Mouse (Mus musculus): ENCODE measurements at regions not wholly inside any gene's neighbourhood (a gene's known extent, or its start where the extent isn't known, plus 50 kb on each side); places are given as distances from the start of the nearest gene placed in this dataset.
A peak's percentile ranks its signal among the peaks of the same experiment; 100 is the strongest.

GRCm38 (mm10) chr4:94106941-94107340 lies 449.4 kb upstream of the Gm10306 start:
- WGBS, result 78% methylated on average over 4 of the region's 4 CpGs
- H3K27me3 ChIP-seq, result no peaks in the 10 kb centered on the region
- H3K4me1 ChIP-seq (replicated peaks), result no peaks in the 10 kb centered on the region
- no peak overlapping the region for H3K4me2 ChIP-seq
- H3K27ac ChIP-seq, result no peak overlapping the region
- no peak for ATAC-seq (ENCODE audit: insufficient number of reproducible peaks, insufficient read depth, low FRiP score, low TSS enrichment, low read depth)
- no peak overlapping the region for H3K9ac ChIP-seq (replicated peaks)
- H3K9me3 ChIP-seq, result no peaks in the 10 kb centered on the region
- no peaks in the 10 kb centered on the region for H3K36me3 ChIP-seq
- no peak overlapping the region for H3K4me3 ChIP-seq (replicated peaks)

- no peak overlapping the region for H3K4me2 ChIP-seq
- no peaks in the 10 kb centered on the region for H3K36me3 ChIP-seq
- H3K27me3 ChIP-seq, result no peaks in the 10 kb centered on the region
- 86% methylated on average over 3 of the region's 3 CpGs for WGBS
- H3K27ac ChIP-seq, result no peak overlapping the region
- no peak for ATAC-seq (ENCODE audit: insufficient number of reproducible peaks, insufficient read depth, low FRiP score, low TSS enrichment, low read depth)
- no peaks in the 10 kb centered on the region for H3K4me1 ChIP-seq (replicated peaks)
- no peaks in the 10 kb centered on the region for H3K9me3 ChIP-seq
- H3K9ac ChIP-seq (replicated peaks), result no peak overlapping the region
- no peak overlapping the region for H3K4me3 ChIP-seq (replicated peaks)
These were observed 439.5 kb upstream of the Gm10306 start for GRCm38 (mm10) chr4:94116881-94117280.

GRCm38 (mm10) chr4:94124177-94124576 lies 432.2 kb upstream of the Gm10306 start:
- Histone ChIP-seq H3K36me3 (no peaks in the 10 kb centered on the region), H3K9ac (replicated peaks) (no peak overlapping the region), H3K4me1 (replicated peaks) (no peaks in the 10 kb centered on the region), H3K27me3 (no peaks in the 10 kb centered on the region), H3K27ac (no peak overlapping the region), H3K4me3 (replicated peaks) (no peak overlapping the region), H3K9me3 (no peaks in the 10 kb centered on the region), H3K4me2 (no peak overlapping the region)
- ATAC-seq (ENCODE audit: insufficient number of reproducible peaks, insufficient read depth, low FRiP score, low TSS enrichment, low read depth), result no peak
- WGBS, result 84% methylated on average over 14 of the region's 14 CpGs

- Histone ChIP-seq H3K4me2 (no peak overlapping the region), H3K9me3 (no peaks in the 10 kb centered on the region), H3K9ac (replicated peaks) (no peak overlapping the region), H3K27ac (no peak overlapping the region), H3K4me1 (replicated peaks) (no peaks in the 10 kb centered on the region), H3K4me3 (replicated peaks) (no peak overlapping the region), H3K36me3 (no peaks in the 10 kb centered on the region), H3K27me3 (no peaks in the 10 kb centered on the region)
- 74% methylated on average over 2 of the region's 2 CpGs for WGBS
- ATAC-seq (ENCODE audit: insufficient number of reproducible peaks, insufficient read depth, low FRiP score, low TSS enrichment, low read depth), result no peak
These were observed 418.4 kb upstream of the Gm10306 start for GRCm38 (mm10) chr4:94137921-94138320.

- Histone ChIP-seq H3K27ac (no peak overlapping the region), H3K36me3 (no peaks in the 10 kb centered on the region), H3K4me1 (replicated peaks) (no peaks in the 10 kb centered on the region), H3K4me3 (replicated peaks) (no peak overlapping the region), H3K9me3 (no peaks in the 10 kb centered on the region), H3K9ac (replicated peaks) (no peak overlapping the region), H3K27me3 (no peaks in the 10 kb centered on the region), H3K4me2 (no peak overlapping the region)
- 67% methylated on average over 7 of the region's 7 CpGs for WGBS
- no peak for ATAC-seq (ENCODE audit: insufficient number of reproducible peaks, insufficient read depth, low FRiP score, low TSS enrichment, low read depth)
These were observed 411.2 kb upstream of the Gm10306 start for GRCm38 (mm10) chr4:94144901-94145801.

GRCm38 (mm10) chr4:94147964-94148533 lies 408.3 kb upstream of the Gm10306 start:
- Histone ChIP-seq H3K27ac (no peak overlapping the region), H3K36me3 (no peaks in the 10 kb centered on the region), H3K9ac (replicated peaks) (no peak overlapping the region), H3K4me2 (no peak overlapping the region), H3K4me3 (replicated peaks) (no peak overlapping the region), H3K27me3 (no peaks in the 10 kb centered on the region), H3K9me3 (no peaks in the 10 kb centered on the region), H3K4me1 (replicated peaks) (no peaks in the 10 kb centered on the region)
- ATAC-seq (ENCODE audit: insufficient number of reproducible peaks, insufficient read depth, low FRiP score, low TSS enrichment, low read depth), result no peak

- 74% methylated on average over 3 of the region's 3 CpGs for WGBS
- Histone ChIP-seq H3K9me3 (no peaks in the 10 kb centered on the region), H3K4me1 (replicated peaks) (no peaks in the 10 kb centered on the region), H3K36me3 (no peaks in the 10 kb centered on the region), H3K4me2 (no peak overlapping the region), H3K9ac (replicated peaks) (no peak overlapping the region), H3K4me3 (replicated peaks) (no peak overlapping the region), H3K27ac (no peak overlapping the region), H3K27me3 (no peaks in the 10 kb centered on the region)
- peak; percentile 68; the same call in 1 of the 2 replicates for ATAC-seq (ENCODE audit: insufficient number of reproducible peaks, insufficient read depth, low FRiP score, low TSS enrichment, low read depth)
These were observed 407.3 kb upstream of the Gm10306 start for GRCm38 (mm10) chr4:94149056-94149455.

GRCm38 (mm10) chr4:94160620-94161019 lies 395.7 kb upstream of the Gm10306 start:
- 72% methylated on average over 2 of the region's 2 CpGs for WGBS
- H3K27ac ChIP-seq, result no peak overlapping the region
- no peaks in the 10 kb centered on the region for H3K36me3 ChIP-seq
- H3K4me3 ChIP-seq (replicated peaks), result no peak overlapping the region
- no peaks in the 10 kb centered on the region for H3K9me3 ChIP-seq
- no peak overlapping the region for H3K4me2 ChIP-seq
- no peaks in the 10 kb centered on the region for H3K4me1 ChIP-seq (replicated peaks)
- no peak overlapping the region for H3K9ac ChIP-seq (replicated peaks)
- ATAC-seq (ENCODE audit: insufficient number of reproducible peaks, insufficient read depth, low FRiP score, low TSS enrichment, low read depth), result no peak
- H3K27me3 ChIP-seq, result no peaks in the 10 kb centered on the region

GRCm38 (mm10) chr4:94173096-94173495 lies 383.2 kb upstream of the Gm10306 start:
- no peaks in the 10 kb centered on the region for H3K27me3 ChIP-seq
- no peaks in the 10 kb centered on the region for H3K36me3 ChIP-seq
- no peak for ATAC-seq (ENCODE audit: insufficient number of reproducible peaks, insufficient read depth, low FRiP score, low TSS enrichment, low read depth)
- no peak overlapping the region for H3K4me2 ChIP-seq
- no peak overlapping the region for H3K4me3 ChIP-seq (replicated peaks)
- H3K9ac ChIP-seq (replicated peaks), result no peak overlapping the region
- no peaks in the 10 kb centered on the region for H3K4me1 ChIP-seq (replicated peaks)
- no peaks in the 10 kb centered on the region for H3K9me3 ChIP-seq
- WGBS, result 85% methylated on average over 2 of the region's 2 CpGs
- no peak overlapping the region for H3K27ac ChIP-seq

GRCm38 (mm10) chr4:94186997-94187396 lies 369.3 kb upstream of the Gm10306 start:
- Histone ChIP-seq H3K27me3 (no peaks in the 10 kb centered on the region), H3K9ac (replicated peaks) (no peak overlapping the region), H3K4me2 (no peak overlapping the region), H3K4me3 (replicated peaks) (no peak overlapping the region), H3K4me1 (replicated peaks) (no peaks in the 10 kb centered on the region), H3K9me3 (no peaks in the 10 kb centered on the region), H3K27ac (no peak overlapping the region), H3K36me3 (no peaks in the 10 kb centered on the region)
- 85% methylated on average over 4 of the region's 4 CpGs for WGBS
- no peak for ATAC-seq (ENCODE audit: insufficient number of reproducible peaks, insufficient read depth, low FRiP score, low TSS enrichment, low read depth)

- Histone ChIP-seq H3K9me3 (no peaks in the 10 kb centered on the region), H3K4me1 (replicated peaks) (no peaks in the 10 kb centered on the region), H3K27me3 (no peaks in the 10 kb centered on the region), H3K27ac (no peak overlapping the region), H3K36me3 (no peaks in the 10 kb centered on the region), H3K4me2 (no peak overlapping the region), H3K9ac (replicated peaks) (no peak overlapping the region), H3K4me3 (replicated peaks) (no peak overlapping the region)
- 77% methylated on average over 2 of the region's 2 CpGs for WGBS
- ATAC-seq (ENCODE audit: insufficient number of reproducible peaks, insufficient read depth, low FRiP score, low TSS enrichment, low read depth), result no peak
These were observed 368.0 kb upstream of the Gm10306 start for GRCm38 (mm10) chr4:94188354-94188753.

GRCm38 (mm10) chr4:94188888-94189287 lies 367.5 kb upstream of the Gm10306 start:
- Histone ChIP-seq H3K4me2 (no peak overlapping the region), H3K27ac (no peak overlapping the region), H3K4me3 (replicated peaks) (no peak overlapping the region), H3K9me3 (no peaks in the 10 kb centered on the region), H3K36me3 (no peaks in the 10 kb centered on the region), H3K4me1 (replicated peaks) (no peaks in the 10 kb centered on the region), H3K27me3 (no peaks in the 10 kb centered on the region), H3K9ac (replicated peaks) (no peak overlapping the region)
- ATAC-seq (ENCODE audit: insufficient number of reproducible peaks, insufficient read depth, low FRiP score, low TSS enrichment, low read depth), result no peak
- 23% methylated on average over 3 of the region's 3 CpGs for WGBS

Measured in limb, embryonic 12.5 days (tissue).